Mouse (Mus musculus): ENCODE measurements at regions not wholly inside any gene's neighbourhood (a gene's known extent, or its start where the extent isn't known, plus 50 kb on each side); places are given as distances from the start of the nearest gene placed in this dataset.

DNA sequence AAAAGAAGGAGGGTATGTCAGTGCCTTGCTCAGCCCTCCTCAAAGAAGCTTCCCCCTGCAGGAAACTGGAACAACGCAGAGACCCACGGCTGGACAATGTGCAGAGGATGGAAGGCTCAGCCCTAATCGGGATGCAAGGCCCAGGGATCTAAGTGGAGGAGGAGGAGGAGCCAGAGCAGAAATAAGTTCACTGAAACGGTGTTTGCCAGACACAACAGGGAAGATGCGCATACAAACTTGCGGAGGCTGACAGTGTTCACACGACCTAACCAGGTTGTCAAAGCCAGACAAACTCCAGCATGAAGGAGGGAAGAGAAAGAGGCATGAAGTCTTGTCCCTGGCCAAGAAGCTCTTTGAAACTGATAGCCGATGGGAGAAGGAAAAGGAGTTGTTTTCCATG, 98.3 kb downstream of the Sall1 start:
- H3K36me3 ChIP-seq (ENCODE audit: control insufficient read depth, insufficient read depth, low read length): no peaks in the 10 kb centered on the region
- no peak for ATAC-seq
- WGBS: 59% methylated on average over 8 of the region's 8 CpGs
- no peaks in the 10 kb centered on the region for H3K4me1 ChIP-seq (ENCODE audit: control insufficient read depth, insufficient read depth, low read length)
- no peak overlapping the region for H3K27ac ChIP-seq (ENCODE audit: low read length)
- no peak overlapping the region for H3K4me2 ChIP-seq (ENCODE audit: low read length)
- no peak overlapping the region for H3K9ac ChIP-seq (ENCODE audit: low read depth, low read length)
- no peaks in the 10 kb centered on the region for H3K27me3 ChIP-seq (ENCODE audit: control insufficient read depth, insufficient read depth, low read depth, low read length)
- H3K9me3 ChIP-seq (replicated peaks; ENCODE audit: control insufficient read depth, low read length, poor library complexity, severe bottlenecking): 0 out of 2 replicates have a peak, but pooled peaks cover 3% of the 10 kb centered on the region
- no peak overlapping the region for H3K4me3 ChIP-seq (ENCODE audit: low read depth, low read length)

DNA sequence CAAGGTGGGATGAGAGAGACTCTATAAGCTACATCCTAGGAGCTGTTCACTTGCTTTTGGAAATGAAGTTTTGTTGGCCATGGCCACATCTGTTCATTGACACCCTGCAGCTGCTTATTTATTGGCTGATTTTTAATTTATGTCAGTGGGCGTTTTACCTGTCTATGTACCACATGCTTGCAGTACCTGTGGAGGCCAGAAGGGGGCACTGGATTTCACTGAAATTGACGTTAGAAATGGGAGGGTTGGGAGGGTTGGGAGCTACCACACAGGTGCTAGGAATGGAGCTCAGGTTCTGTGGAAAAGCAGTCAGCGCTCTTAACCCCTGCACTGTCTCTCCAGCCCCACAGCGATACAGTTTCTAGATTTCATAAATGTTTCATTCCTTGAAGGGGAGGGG, 99.9 kb downstream of the Sall1 start:
- H3K9me3 ChIP-seq (replicated peaks; ENCODE audit: control insufficient read depth, low read length, poor library complexity, severe bottlenecking): no peaks in the 10 kb centered on the region
- no peaks in the 10 kb centered on the region for H3K36me3 ChIP-seq (ENCODE audit: control insufficient read depth, insufficient read depth, low read length)
- no peaks in the 10 kb centered on the region for H3K4me1 ChIP-seq (ENCODE audit: control insufficient read depth, insufficient read depth, low read length)
- H3K27ac ChIP-seq (ENCODE audit: low read length): no peak overlapping the region
- no peak for ATAC-seq
- 59% methylated on average over 4 of the region's 4 CpGs for WGBS
- H3K27me3 ChIP-seq (ENCODE audit: control insufficient read depth, insufficient read depth, low read depth, low read length): no peaks in the 10 kb centered on the region
- no peak overlapping the region for H3K4me3 ChIP-seq (ENCODE audit: low read depth, low read length)
- H3K4me2 ChIP-seq (ENCODE audit: low read length): no peak overlapping the region
- H3K9ac ChIP-seq (ENCODE audit: low read depth, low read length): no peak overlapping the region

DNA sequence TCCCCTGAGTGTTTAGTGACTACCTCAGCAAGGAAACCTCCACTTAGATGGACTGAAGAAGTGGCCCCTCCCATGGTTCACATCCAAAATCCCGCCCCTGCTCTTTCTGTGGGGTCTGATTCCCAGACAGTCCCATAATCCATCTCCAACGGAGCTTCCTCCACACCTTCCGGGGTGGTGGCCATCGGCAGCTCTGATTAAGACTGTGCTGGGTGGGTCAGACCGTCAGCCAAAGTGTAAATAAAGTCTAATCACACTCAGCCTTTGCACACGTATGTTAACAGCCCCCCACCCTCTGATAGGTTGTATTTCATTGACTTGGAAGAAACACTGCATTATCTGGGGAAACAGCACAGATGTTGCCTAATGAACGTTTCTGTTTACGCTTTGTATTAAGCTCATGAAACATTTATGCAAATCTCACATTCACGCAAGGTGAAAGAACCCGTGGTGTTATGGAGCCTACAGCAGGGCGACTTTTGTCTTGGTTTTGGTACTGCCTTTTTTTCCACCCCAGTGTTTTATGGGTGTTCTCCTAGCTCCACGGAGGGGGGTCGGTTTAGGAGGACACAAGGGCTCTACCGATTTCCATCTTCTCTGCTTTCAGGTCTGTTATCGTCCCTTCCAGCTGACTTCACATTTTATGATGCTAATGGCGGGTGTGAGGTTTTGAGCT, 104.8 kb downstream of the Sall1 start:
- Histone ChIP-seq H3K27me3 (ENCODE audit: control insufficient read depth, insufficient read depth, low read depth, low read length) (no peaks in the 10 kb centered on the region), H3K4me2 (ENCODE audit: low read length) (no peak overlapping the region), H3K4me3 (ENCODE audit: low read depth, low read length) (no peak overlapping the region), H3K9ac (ENCODE audit: low read depth, low read length) (no peak overlapping the region), H3K4me1 (ENCODE audit: control insufficient read depth, insufficient read depth, low read length) (peaks cover 4% of the 10 kb centered on the region; the same call in 1 of the 2 replicates), H3K36me3 (ENCODE audit: control insufficient read depth, insufficient read depth, low read length) (no peaks in the 10 kb centered on the region), H3K9me3 (replicated peaks; ENCODE audit: control insufficient read depth, low read length, poor library complexity, severe bottlenecking) (no peaks in the 10 kb centered on the region), H3K27ac (ENCODE audit: low read length) (no peak overlapping the region)
- ATAC-seq: no peak
- whole genome bisulfite sequencing: 37% methylated on average over 16 of the region's 16 CpGs

DNA sequence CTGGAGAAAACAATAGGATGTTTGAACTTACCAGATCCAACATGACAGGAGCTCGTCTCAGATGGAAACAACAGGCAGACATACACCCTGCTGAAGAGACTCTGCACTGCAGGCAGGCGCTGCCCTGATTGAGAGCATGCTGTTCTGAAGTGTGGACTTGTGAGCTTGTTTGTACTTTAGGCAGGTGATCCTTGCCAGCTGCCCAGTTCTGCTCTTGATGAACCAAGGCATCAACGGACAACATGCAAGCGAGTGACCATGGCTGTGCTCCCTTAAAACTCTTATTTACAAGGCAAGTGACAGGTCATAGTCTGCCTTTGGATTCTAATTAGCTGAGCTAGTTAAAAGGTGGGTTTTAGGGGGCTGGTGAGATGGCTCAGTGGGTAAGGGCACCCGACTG, 109.3 kb downstream of the Sall1 start:
- Histone ChIP-seq H3K27me3 (ENCODE audit: control insufficient read depth, insufficient read depth, low read depth, low read length) (no peaks in the 10 kb centered on the region), H3K27ac (ENCODE audit: low read length) (no peak overlapping the region), H3K4me2 (ENCODE audit: low read length) (no peak overlapping the region), H3K36me3 (ENCODE audit: control insufficient read depth, insufficient read depth, low read length) (no peaks in the 10 kb centered on the region), H3K9me3 (replicated peaks; ENCODE audit: control insufficient read depth, low read length, poor library complexity, severe bottlenecking) (no peaks in the 10 kb centered on the region), H3K4me1 (ENCODE audit: control insufficient read depth, insufficient read depth, low read length) (peaks cover 4% of the 10 kb centered on the region; the same call in 1 of the 2 replicates), H3K9ac (ENCODE audit: low read depth, low read length) (no peak overlapping the region), H3K4me3 (ENCODE audit: low read depth, low read length) (no peak overlapping the region)
- ATAC-seq: no peak
- WGBS: 93% methylated on average over 5 of the region's 5 CpGs

DNA sequence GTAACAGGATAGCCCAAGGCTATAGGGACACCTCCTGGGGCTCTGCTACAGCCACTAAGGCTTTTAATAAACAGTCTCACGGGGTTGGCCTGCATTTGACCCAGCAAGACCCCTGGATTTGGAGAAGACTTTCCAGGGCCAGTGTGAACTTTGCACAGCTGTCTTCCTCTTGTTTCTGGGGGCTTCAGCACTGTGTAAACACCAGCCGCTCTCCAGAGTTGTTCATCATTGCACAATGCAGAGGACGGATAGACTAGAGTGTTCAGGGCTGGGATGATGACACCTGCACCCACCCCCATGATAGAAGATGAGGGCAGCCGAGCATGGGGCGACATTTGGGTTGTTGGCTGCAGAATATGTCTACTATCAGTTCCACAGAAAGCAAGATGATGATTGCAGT, 112.9 kb downstream of the Sall1 start:
- H3K9me3 ChIP-seq (replicated peaks; ENCODE audit: control insufficient read depth, low read length, poor library complexity, severe bottlenecking): no peaks in the 10 kb centered on the region
- no peak overlapping the region for H3K4me3 ChIP-seq (ENCODE audit: low read depth, low read length)
- no peaks in the 10 kb centered on the region for H3K27me3 ChIP-seq (ENCODE audit: control insufficient read depth, insufficient read depth, low read depth, low read length)
- no peak overlapping the region for H3K4me2 ChIP-seq (ENCODE audit: low read length)
- ATAC-seq: no peak
- WGBS: 81% methylated on average over 5 of the region's 5 CpGs
- peaks cover 4% of the 10 kb centered on the region; the same call in 1 of the 2 replicates for H3K4me1 ChIP-seq (ENCODE audit: control insufficient read depth, insufficient read depth, low read length)
- H3K36me3 ChIP-seq (ENCODE audit: control insufficient read depth, insufficient read depth, low read length): no peaks in the 10 kb centered on the region
- no peak overlapping the region for H3K27ac ChIP-seq (ENCODE audit: low read length)
- H3K9ac ChIP-seq (ENCODE audit: low read depth, low read length): no peak overlapping the region

- H3K9ac ChIP-seq (ENCODE audit: low read depth, low read length): no peak overlapping the region
- H3K36me3 ChIP-seq (ENCODE audit: control insufficient read depth, insufficient read depth, low read length): no peaks in the 10 kb centered on the region
- no peak for ATAC-seq
- H3K27me3 ChIP-seq (ENCODE audit: control insufficient read depth, insufficient read depth, low read depth, low read length): no peaks in the 10 kb centered on the region
- no peak overlapping the region for H3K4me2 ChIP-seq (ENCODE audit: low read length)
- no peak overlapping the region for H3K27ac ChIP-seq (ENCODE audit: low read length)
- H3K4me1 ChIP-seq (ENCODE audit: control insufficient read depth, insufficient read depth, low read length): 0 out of 2 replicates have a peak, but pooled peaks cover 4% of the 10 kb centered on the region
- H3K4me3 ChIP-seq (ENCODE audit: low read depth, low read length): no peak overlapping the region
- 75% methylated on average over 2 of the region's 2 CpGs for WGBS
- no peaks in the 10 kb centered on the region for H3K9me3 ChIP-seq (replicated peaks; ENCODE audit: control insufficient read depth, low read length, poor library complexity, severe bottlenecking)
Measured at GRCm38 (mm10) chr8:88930370-88930769, 113.6 kb downstream of the Sall1 start.

DNA sequence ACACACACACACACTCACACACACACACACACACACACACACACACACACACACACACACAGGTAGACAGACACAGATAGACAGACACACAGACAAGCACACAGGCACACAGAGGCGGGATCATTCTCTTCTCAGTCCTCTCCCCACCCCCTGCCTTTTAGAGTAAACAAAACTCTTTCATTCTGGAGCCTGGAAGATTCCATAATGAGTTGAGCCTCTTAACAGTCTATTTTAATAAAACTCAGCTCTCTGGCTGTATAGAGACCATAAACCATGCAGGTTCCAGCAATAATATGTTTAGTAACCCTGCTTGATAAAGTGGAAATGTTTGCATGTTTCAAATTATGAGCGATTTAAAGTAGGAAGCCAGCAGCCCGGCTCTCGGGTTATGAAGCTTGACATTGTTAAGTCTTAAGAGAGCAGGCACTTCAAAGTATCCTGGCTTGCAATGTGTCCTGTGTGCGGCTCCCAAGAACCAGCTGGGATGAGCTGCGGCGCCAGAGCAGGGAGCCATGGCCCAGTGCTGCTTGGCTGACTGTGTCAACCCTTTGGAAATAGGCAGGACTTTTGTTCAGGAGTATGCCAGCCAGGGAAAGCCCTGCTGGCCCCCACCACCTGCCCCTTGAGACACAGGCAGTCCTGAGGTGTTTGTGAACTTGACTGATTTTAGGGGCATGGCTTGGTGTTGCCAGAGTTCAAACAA, 115.1 kb downstream of the Sall1 start:
- H3K36me3 ChIP-seq (ENCODE audit: control insufficient read depth, insufficient read depth, low read length): no peaks in the 10 kb centered on the region
- no peak overlapping the region for H3K4me3 ChIP-seq (ENCODE audit: low read depth, low read length)
- WGBS: 37% methylated on average over 7 of the region's 7 CpGs
- no peaks in the 10 kb centered on the region for H3K9me3 ChIP-seq (replicated peaks; ENCODE audit: control insufficient read depth, low read length, poor library complexity, severe bottlenecking)
- no peak overlapping the region for H3K4me2 ChIP-seq (ENCODE audit: low read length)
- ATAC-seq: no peak
- H3K27me3 ChIP-seq (ENCODE audit: control insufficient read depth, insufficient read depth, low read depth, low read length): no peaks in the 10 kb centered on the region
- H3K9ac ChIP-seq (ENCODE audit: low read depth, low read length): no peak overlapping the region
- H3K4me1 ChIP-seq (ENCODE audit: control insufficient read depth, insufficient read depth, low read length): 0 out of 2 replicates have a peak, but pooled peaks cover 4% of the 10 kb centered on the region
- no peak overlapping the region for H3K27ac ChIP-seq (ENCODE audit: low read length)

- 73% methylated on average over 7 of the region's 7 CpGs for WGBS
- Histone ChIP-seq H3K9ac (ENCODE audit: low read depth, low read length) (no peak overlapping the region), H3K4me1 (ENCODE audit: control insufficient read depth, insufficient read depth, low read length) (no peaks in the 10 kb centered on the region)
Measured at GRCm38 (mm10) chr8:88922840-88923239, 121.1 kb downstream of the Sall1 start.

DNA sequence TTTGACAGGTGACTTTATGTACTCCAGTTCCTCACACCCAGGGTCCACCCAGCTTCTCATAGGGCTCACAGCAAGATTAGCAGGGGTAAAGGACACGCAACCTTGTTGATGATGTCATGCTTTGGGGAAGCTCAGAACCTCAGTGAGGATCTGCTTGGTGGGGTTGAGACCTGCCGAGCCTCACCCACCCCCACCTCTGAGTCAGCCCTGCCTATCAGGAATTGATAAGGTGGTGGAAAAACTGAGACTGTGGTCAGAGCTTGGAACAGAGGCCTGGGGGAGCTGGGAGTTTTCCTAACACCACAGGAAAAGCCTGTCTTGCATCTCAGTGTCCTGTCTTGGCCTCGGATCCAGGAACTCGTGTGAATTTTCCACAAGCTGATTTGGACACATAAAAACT, 122.0 kb downstream of the Sall1 start:
- H3K9me3 ChIP-seq (replicated peaks; ENCODE audit: control insufficient read depth, low read length, poor library complexity, severe bottlenecking): no peaks in the 10 kb centered on the region
- no peaks in the 10 kb centered on the region for H3K27me3 ChIP-seq (ENCODE audit: control insufficient read depth, insufficient read depth, low read depth, low read length)

More at GRCm38 (mm10) chr8:88922840-88923239, 121.1 kb downstream of the Sall1 start:
- no peaks in the 10 kb centered on the region for H3K9me3 ChIP-seq (replicated peaks; ENCODE audit: control insufficient read depth, low read length, poor library complexity, severe bottlenecking)
- no peak overlapping the region for H3K4me2 ChIP-seq (ENCODE audit: low read length)
- H3K4me3 ChIP-seq (ENCODE audit: low read depth, low read length): no peak overlapping the region
- H3K27me3 ChIP-seq (ENCODE audit: control insufficient read depth, insufficient read depth, low read depth, low read length): no peaks in the 10 kb centered on the region
- H3K27ac ChIP-seq (ENCODE audit: low read length): no peak overlapping the region
- ATAC-seq: no peak
- H3K36me3 ChIP-seq (ENCODE audit: control insufficient read depth, insufficient read depth, low read length): no peaks in the 10 kb centered on the region

More for the DNA sequence above, 122.0 kb downstream of the Sall1 start:
- ATAC-seq: no peak
- Histone ChIP-seq H3K36me3 (ENCODE audit: control insufficient read depth, insufficient read depth, low read length) (no peaks in the 10 kb centered on the region), H3K4me1 (ENCODE audit: control insufficient read depth, insufficient read depth, low read length) (no peaks in the 10 kb centered on the region), H3K4me3 (ENCODE audit: low read depth, low read length) (no peak overlapping the region), H3K4me2 (ENCODE audit: low read length) (no peak overlapping the region), H3K9ac (ENCODE audit: low read depth, low read length) (no peak overlapping the region), H3K27ac (ENCODE audit: low read length) (no peak overlapping the region)
- WGBS: 95% methylated on average over 4 of the region's 4 CpGs
